Mouse (Mus musculus) heart, adult 9 months (tissue): ENCODE data around the gene Ntm.

ENCODE experiments used
- DNase-seq, 2 experiments: peaks; one replicate each; pipeline ENCODE4 v3.0.0; 2022; ENCODE audit warnings: low spot score in 2 of 2

Gene Ntm

DNA sequence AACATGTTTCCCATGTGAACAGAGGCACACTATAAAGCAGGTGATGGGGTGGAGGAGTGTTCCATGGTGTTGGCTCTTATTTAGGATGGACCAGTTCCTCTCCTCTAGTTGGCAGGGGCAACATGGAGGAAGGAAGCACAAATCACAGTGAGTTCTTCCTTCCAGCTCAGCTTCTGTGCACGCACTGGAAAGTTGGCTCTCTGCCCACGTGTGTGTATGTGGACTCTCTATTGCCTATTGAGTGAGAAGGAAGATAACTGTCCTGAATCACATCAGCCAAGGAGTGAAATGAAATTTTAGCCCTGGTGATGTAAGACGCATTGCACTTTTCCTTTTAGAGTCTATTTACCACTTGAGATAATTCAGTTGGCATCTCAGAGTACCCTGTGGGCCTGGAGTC is 203.0 kb downstream of the Ntm start:
- DNase-seq = no peak

DNA sequence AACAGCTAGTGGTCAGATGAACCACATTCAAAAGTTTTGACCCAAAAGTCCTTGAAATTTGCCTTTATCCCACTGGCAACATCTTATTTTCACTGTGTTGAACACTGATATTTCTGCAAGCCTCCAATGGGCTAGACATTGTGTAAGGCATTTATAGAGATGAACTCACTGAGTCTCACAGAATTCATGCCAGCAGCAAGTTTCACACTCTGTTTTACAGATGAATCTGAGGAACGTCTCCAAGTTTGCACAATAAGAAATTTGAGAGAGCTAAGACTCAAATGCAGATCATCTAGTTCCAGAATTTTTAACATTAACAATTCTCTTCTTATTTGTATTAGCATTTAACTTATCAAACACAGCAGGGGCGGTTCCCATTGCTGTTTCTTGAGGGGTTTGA is 203.9 kb downstream of the Ntm start:
- DNase-seq = no peak

DNA sequence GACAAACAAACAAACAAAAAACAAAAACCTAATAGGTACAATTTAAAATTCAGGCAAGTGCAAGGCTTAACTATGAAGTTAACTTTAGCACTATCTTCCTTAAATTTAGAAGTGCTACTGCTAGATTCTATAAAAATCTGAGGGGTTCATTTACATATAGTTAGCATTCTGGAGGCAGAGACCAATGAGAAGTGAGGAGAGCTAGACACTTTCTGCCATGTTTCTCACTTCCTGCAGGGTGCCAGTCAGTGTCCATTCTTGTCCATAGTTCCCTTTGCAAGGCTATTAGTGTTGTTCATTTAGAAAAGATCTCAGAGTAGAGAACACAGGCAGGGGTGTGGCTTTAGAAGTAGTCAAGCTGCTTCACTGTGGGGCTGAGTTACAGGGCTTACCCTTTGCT is 208.6 kb downstream of the Ntm start:
- DNase-seq = no peak

DNA sequence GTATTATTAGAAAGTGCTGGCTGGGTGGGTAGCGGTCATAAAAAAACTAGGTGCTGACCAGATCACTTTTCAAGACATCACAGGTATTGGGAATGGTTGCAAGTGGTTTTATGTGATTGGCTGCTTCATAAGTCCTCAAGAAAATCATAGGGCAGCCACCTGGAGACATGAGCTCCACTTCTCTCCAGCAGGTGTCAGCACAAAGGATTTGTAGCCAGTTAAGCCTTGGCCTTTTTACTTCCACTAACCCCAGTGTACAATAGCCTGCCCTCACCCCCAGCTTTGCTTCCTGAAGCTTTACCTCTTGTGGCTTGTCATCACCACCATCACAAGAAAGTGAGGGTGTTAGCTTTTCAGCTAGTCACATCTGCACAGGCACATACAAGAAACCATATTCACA is 211.5 kb downstream of the Ntm start:
- no peak for DNase-seq

DNA sequence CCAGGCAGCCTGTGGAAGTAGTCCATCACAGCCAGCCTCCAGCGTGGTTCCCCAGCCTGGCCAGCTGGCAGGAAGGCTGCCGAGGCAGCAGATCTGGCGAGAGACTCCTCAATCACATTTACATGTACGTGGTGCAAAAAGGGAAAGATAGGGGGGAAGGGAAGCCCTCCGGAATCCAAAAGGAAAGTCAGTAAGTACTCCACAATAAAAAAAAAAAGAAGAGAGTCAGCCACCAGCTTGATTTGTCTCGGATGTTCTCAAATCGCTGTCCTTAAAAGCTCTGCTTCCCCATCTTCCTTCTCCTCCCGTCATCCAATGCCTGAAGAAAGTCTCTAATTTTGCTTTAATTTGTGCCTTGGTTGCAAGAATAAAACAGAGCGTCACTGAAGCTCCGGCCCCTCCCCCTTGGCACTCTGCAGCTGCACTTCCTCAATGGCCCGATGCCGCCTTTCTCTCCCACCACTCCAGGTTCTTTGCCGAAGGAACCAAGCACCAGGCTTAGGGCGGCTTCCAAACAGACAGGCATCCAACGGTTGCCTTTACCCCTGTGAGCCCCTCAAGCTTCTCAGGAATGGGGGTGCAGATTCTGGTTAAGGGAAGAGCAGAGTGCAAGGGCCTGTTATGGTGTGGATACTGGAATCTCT is 212.4 kb downstream of the Ntm start:
- peak; percentile 17 to 28 for DNase-seq

DNA sequence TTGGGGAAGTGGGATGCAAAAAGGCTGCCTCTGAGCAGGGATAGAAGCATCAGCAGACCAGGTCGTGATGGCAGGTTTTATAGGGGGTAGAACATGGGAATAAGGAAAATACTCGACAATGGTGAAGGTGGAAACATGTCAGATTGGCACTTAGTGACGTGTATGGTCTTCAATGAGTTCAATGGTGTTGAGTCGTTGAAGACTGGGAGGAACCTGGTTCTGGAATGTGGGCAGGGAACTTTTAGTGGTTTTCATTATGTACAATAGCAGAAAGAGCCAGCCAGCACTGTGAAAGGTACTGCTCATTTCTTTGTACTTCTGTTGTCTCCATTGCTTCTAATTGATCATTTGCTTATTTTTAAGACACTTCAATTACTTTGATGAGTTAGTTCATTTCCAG is 214.9 kb downstream of the Ntm start:
- DNase-seq = no peak

DNA sequence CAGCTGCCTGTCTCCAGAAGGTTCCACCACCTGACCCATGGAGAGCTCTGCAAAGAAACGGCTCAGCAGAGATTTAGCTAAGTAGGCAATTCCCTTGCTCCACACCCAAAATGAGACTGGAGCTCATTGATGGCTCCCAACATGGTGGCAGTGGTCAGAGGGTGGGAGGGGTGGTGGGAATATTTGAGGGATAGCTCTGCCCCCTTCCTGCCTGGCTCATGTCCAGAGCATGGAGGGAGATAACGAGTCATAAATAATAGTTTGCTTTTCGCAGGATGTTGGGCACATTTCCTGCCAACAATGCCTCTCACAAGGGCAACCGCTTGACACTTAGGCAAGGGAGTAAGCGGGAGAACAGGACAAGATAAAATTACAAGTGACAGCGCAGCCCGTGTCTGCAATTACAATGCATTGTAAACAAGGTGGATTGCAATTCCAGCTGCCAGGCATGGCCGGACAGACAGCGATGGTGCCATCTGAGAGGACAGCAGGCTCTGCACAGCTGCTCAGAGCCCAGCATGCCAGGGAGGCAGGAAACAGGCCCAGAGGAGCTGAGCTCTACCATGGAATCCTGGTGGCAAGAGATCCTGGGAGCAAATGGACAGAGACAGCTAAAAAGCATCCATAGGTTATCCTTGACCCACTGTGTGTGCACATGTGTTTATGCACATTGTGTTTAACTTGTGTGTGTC is 224.0 kb downstream of the Ntm start:
- DNase-seq = no peak

DNA sequence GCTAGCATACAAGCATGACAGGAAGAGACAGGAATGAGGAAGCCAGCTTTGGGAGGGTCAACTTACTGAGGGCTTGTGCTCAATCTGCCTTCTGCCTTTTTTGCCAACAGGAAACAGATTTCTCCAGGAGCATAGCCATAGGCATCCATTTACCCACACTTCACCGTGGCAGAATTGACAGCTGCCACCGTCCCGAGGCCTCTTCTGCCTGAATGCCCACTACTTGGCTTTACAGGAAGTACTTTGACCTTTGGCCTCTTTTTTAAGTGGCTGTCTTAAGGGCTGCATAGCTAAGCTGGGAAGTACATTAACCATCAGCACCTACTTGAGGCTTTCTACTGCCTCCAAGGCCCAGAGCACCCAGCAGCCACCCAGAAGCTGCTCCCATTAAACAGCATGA is 226.9 kb downstream of the Ntm start:
- no peak for DNase-seq

DNA sequence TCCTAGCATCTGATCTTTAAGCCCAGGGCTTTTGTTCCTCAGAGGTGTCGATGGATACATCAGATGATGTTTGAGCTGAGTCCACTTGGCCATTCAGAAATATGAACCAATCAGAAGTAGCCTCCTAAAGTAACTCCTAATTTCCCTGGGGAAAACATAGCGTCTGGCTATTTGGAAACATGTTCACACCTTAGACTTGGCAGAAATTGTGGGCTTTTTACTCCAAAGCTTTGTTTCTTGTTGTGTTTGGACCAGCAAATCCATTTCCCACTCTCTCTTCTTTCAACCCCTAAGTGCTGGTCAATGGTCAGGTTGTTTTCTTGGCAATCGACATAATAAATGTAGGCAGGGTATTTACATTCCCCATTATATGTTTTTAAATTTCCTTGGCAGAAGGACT is 230.0 kb downstream of the Ntm start:
- no peak for DNase-seq

DNA sequence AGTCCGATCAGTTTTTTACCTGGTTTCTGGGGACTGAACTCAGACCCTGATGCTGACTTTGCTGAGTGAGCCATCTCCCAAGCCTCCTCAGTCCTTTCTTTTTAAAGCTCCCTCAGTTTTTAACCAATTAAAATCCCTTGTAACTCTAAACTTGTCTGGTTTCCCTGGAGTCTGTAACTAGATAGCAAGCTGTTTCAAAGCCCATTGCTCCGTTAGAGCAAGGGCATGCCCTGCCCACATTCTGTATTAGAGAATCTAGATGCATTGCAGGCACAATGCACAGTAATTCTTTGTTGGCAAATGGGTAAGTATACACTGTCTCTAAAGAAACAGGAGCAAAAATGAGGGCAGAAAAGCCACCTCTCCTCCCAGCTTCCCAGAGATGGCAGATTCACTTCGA is 231.3 kb downstream of the Ntm start:
- no peak for DNase-seq

DNA sequence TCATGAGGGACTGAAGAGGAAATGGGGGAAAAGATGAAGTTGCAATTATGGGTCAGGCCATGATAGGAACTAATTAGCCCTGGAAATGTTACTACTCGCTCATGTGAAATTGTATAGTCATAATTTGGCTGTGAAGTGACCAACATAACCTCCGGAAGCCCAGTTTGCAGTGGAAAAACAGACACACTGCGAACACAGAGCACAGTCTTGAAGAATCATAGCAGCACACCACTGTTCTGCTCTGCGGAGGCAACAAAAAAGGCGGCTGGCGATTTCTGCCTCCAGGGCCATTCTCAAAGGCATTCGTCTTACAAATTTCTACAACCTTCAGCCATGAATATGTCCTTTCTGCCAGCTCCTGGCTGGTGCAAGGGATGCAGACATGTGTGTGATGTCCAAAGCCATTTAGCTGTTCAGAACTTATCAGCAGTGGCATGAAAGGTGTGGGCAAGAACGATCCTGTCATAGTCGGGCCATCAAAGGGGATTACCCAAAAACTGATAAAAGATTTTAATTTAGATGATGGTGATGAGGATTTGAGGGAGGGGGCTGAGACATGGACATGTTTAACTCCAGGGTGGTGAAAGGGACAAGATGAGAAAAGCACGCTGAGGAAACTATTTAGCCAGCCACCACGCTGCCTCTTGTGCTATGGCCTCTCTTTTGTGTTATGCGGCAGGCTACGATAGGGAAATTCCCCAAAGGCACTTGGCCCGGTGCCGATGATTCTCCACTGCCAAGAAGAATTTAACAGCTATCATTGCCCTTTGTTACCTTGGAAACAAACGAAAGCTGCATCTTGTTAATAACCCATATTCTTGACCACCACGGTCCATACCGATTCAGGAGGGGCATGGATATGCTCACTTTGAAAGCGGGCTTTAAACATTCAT is 235.2 kb downstream of the Ntm start:
- no peak for DNase-seq

DNA sequence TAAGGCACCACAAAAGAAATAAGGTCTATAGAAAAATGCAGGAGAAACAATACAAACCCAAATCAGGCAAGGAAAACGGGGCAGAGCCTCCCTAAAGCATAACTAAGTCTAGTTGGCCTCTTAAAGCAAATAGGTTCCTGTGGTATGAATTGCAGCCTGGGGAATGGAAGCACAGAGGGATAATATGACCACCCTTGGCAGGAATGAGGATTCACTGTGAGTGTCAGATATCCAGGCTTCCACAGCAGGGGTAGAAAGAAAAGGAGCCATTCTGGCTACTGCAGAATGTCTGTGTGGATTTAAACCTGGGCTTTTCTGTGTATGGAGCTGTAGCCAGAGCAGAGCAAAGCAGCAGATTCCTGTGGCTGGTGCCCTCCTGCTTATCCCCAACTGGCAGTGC is 241.5 kb downstream of the Ntm start:
- no peak for DNase-seq

DNA sequence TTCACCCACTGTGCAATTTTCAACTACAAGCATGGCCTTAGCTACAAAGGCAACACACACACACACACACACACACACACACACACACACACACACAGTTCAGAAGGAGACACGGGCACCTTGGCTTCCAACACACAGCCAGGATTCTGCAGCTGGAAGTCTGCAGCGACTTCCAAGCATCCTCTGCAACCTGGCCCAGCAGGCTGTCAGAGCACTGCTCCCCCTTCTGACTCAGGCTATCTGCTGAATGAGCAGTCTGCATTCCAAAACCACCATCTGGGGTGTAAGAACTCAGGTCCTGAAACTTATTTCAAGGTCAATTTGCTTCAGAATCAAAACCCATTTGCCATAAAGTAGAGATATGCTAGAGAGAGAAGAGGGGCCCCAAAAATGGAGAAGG is 246.1 kb downstream of the Ntm start:
- no peak for DNase-seq

DNA sequence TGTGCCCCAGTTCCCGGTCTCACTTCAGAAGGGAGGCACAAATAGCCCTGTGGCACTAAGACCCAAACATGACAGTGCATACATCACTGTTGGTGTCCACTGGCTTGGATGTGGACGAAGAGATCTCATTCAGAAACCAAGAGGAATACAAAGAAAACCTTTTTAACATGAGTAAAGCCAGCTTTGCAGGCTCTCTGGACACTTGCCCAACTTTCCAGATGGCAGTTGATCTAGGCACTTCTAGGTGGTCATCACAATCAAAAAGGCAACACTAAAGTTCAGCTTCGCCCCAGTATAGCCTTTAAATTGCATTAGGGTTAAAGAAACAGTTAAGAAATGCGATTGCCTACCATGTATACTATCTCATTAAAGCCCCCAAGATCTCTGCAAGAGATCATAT is 264.7 kb downstream of the Ntm start:
- no peak for DNase-seq

DNA sequence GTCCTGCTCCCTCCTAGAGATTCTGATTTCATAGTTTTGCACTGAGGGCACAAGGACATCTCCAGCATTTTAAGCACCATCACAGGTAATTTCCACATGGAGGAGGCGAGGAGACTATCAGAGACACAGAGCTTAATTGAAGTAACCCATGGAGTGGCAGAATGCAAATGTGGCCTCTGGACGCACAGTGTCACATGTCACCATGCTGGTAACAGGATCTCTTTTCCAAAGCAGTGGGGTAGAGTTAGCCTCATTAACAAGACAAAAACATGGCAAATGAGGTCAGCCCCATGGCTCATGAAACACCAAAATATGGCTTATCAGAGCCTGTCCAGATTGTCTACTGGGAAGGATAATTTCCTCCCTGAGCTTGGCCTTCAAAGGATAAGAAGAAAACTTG is 268.8 kb downstream of the Ntm start:
- DNase-seq = no peak

DNA sequence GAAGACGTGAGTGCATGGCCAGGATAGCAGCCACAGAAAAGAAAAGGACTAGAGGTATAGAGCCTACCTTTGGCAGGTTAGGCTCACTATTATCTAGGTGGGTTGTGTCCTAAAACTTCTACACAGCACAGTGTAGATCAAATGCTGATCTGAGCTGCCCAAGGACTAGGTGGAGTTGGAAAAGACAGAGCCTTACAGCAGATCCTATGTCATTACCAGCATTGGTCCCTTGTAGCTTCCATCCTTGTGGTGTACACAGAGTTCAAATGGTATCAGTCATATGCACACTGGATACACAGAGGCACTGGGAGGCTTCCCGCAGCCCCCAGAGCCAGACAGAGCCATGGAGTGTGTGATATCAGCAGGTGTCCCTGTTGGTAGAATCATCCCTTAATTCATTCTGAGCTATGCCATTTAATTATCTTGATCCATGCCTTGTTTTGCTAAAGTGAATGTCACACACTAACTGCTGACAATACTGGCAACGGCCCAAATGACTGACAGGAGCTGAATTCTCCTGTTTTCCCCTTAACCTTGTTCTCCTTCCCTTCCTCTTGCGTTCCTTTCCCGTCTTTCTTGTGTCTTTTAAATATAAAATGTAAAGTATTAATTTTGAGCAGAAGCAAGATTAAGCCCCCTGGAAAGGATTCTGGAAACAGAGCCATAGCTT is 271.6 kb downstream of the Ntm start:
- no peak for DNase-seq

DNA sequence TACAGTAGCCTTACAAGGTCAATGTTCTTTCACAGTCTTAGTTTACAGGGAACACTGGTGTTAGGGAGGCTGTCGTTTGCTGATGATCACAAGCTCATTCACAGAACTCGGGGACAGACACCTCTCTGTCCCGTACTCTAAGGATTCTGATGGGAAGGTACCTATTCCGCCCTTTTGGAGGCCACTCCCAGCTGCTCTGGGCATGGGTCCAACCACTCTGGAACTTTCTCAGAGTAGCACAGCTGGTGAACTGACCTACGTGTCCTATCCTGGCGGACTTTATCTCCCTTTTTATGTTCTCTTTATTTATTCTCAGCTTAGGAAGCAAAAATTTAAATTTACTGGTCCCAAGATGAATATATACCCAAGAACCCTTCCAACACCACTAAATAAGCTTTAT is 280.7 kb downstream of the Ntm start:
- DNase-seq = no peak

DNA sequence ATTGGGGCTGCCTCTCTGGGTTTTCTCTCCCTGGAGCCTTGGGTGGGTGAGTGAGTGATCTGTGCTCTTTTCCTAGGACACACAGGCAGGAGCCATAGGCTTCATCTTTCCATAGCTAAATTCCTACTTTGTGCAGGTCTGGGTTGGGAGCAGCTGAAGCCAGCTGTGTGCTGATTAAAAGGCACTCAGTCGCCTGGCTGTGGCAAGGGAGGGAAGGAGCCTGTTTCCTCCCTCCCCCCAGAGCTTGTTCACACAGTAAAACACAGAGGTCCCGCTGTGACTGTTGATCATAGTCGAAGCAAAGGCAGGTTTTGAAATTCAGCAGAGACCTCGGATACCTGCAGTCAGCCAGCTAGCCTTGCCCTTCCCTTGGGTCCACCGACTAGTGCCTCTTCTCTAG is 282.3 kb downstream of the Ntm start:
- no peak for DNase-seq

DNA sequence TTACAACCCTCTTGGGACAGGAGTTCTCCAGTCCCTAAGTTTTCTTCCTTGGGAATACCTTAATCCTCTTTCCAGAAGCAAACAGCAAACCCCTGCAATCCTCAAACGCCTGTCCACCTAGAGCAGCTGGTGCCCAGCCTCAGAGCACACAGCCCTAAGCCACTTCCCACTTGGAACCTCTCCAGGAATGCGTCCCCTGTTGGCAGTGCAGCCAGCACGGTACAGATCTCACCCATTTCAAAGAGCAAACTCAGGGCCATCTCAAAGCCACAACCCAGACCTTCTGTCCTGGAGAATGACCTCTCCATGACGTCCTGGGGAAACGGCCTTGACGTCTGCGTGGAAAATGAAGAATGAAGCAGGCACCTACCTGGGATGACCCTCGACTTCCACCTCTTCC is 289.0 kb downstream of the Ntm start:
- no peak for DNase-seq

DNA sequence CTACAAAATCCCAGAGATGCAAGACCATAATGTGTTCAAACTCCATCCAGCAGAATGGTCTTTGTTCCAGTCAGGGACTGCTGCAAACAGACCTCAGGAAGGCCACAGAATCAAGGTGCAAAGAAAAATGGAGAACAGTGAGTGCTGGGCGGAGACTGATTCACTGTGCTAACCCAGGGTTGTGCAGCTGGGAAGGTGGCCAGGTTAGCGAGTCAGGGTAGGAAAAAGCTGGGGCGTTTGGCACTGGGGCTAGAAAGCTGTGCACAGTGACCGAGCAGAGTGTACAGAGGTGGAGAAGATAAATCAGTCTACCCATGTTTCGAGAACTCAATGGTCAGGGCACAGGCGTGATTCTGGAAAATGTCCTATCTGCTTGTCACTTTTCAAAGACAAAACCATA is 291.1 kb downstream of the Ntm start:
- DNase-seq = no peak

DNA sequence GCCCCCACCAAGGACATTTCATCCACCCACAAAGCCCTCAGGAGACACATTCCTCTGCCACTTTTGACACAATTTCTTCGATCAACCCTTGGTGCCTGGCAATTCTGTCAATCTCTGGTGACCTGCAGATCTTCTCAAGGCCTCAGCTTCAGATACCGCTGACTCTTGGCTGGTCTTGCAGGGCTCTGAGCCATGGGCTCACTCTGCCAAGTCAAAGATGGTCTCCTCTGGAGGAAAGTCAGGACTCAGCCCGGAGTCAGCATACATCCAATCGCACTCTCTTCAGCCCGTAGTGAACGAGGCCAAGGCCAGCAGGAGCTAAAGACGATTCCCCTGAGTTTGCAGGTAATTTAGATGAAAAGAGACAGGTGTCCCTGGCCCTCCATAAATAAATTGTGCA is 299.7 kb downstream of the Ntm start:
- DNase-seq = no peak

DNA sequence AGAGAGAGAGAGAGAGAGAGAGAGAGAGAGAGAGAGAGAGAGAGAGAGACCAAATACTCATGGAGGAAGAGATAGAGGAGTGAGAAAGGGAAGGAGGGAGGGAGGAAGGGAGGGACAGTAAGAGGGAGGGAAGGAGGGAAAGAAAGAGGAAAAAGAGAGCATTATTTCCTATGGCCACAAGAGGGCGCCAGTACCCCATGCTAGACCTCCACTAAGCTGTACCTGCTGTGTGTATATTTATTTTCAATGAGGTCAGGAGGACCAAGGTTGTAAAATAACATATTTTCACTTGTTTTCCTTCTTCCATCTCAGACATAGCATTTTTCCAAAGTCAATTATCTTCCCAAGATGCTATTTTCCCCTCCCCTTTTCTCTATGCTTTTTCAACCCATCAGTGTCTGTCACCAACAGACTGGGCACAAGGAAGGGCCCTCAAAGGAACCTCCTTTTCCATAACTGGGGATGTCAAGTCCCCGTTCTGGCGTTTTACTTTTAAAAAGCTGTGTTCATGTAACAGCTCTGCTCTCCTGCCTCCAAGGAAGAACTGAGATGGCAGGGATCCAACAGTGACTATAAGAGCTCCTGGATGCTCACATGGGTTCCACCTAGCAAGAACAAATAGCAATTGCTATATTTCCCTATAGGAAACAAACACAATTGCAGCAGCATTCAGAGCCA is 301.3 kb downstream of the Ntm start:
- DNase-seq = peak; percentile 2 to 5
